Mouse (Mus musculus) hindbrain, embryonic 13.5 days (tissue): Measurements from ENCODE around the gene Slc39a8. TPM values are rescaled to one million over a fixed set of nuclear protein-coding genes. Genes with fewer than 3 reads are reported as not detected.

ENCODE experiments used
- polyA plus RNA-seq: library from polyadenylated mRNA; unstranded; fragments of >200 nt; fragmentation: Nextera tagmentation; extraction: Ambion mirVana; gene quantifications from 2 replicates; pipeline ENCODE4 v1.2.1, GENCODE M21; 2015

The Slc39a8 gene
- polyA plus RNA-seq, 1 experiment from 2014 or later = 10.9 TPM

Other genes with a start within 250 kb of the Slc39a8 start
- 8.0 and 8.2 TPM in 2 replicates for gene Nfkb1, start 133.7 kb upstream of the Slc39a8 start, polyA plus RNA-seq